Comparison of ENCODE assay signal across 7 mouse cellular contexts in genomic region chr9:73112919-73113906, GRCm38 (mm10). TPM values are rescaled to one million over a fixed set of nuclear protein-coding genes. Genes with fewer than 3 reads are reported as not detected.
DNase-seq lines count a peak whose midpoint lies in the region; ATAC-seq lines count a peak whose summit lies in the region.

TSS of gene Rsl24d1 (plus strand) at chr9:73113426.

- peaks cover 29% of the 10 kb centered on the region for H3K36me3 ChIP-seq in intestine, embryonic 14.5 days (ENCODE audit: control insufficient read depth, insufficient read depth, low read length)

- H3K27ac ChIP-seq in intestine, embryonic 14.5 days (ENCODE audit: low read depth), result peak within 1 kb of the TSS; percentile 70

- H3K4me1 ChIP-seq in intestine, embryonic 14.5 days (replicated peaks; ENCODE audit: control insufficient read depth, insufficient read depth, low read length), result peaks cover 7% of the 10 kb centered on the region

- H3K9me3 ChIP-seq in intestine, embryonic 14.5 days (ENCODE audit: control insufficient read depth, low read length), result no peaks in the 10 kb centered on the region

- intact Hi-C loops in left cerebral cortex, postnatal 14 days (cut with DNase I), result no loop called here

- H3K4me3 ChIP-seq in intestine, embryonic 14.5 days (ENCODE audit: low read depth, low read length), result peak within 1 kb of the TSS; percentile 98

- peak within 1 kb of the TSS; percentile 84 for H3K4me2 ChIP-seq in intestine, embryonic 14.5 days (ENCODE audit: low read length)

- DNase-seq in adrenal gland, adult 2 months, result peak; percentile 92
- peak; percentile 94 for DNase-seq in embryo, embryonic 11 days
- peak; percentile 73 for DNase-seq in gastrocnemius, postnatal 25 days
- DNase-seq in intestine, embryonic 14.5 days (ENCODE audit: low spot score), result peak; percentile 90
- peak; percentile 93 to 95 for DNase-seq in left cerebral cortex, postnatal 14 days (ENCODE audit: low spot score in 2 of 2)
- DNase-seq in mesoderm, embryonic 11.5 days (ENCODE audit: low read depth, low spot score), result peak; percentile 91
- DNase-seq in right cerebral cortex, postnatal 36 days (ENCODE audit: low spot score in 2 of 2), result peak; percentile 93 to 96

- peak; percentile 96 for ATAC-seq in intestine, embryonic 14.5 days (replicated peaks; ENCODE audit: low FRiP score, low TSS enrichment, low read depth)

- H3K9ac ChIP-seq in intestine, embryonic 14.5 days (ENCODE audit: low read length), result peak within 1 kb of the TSS; percentile 70

- no peaks in the 10 kb centered on the region for H3K27me3 ChIP-seq in intestine, embryonic 14.5 days (replicated peaks; ENCODE audit: control insufficient read depth, insufficient read depth, low read length)

- under 1% methylated on average over 64 of the region's 64 CpGs for WGBS in intestine, embryonic 14.5 days

RNA-seq across cellular contexts. Expression of gene Rsl24d1, which starts in this region (rescaled TPM):
- total RNA-seq in adrenal gland, adult 2 months (2021), result 10 to 100 TPM; 53.3 to 61.1 TPM
- 4.7 and 6.6 TPM in 2 replicates for polyA plus RNA-seq in adrenal gland, adult 2 months (2012; rRNA removed)
- total RNA-seq in gastrocnemius, postnatal 25 days (2021), result 10 to 100 TPM; 39.7 to 43.8 TPM
- polyA plus RNA-seq in intestine, embryonic 14.5 days (2014; fragmentation: Nextera tagmentation; extraction: Ambion mirVana), result 121 and 126 TPM in 2 replicates
- 10 to 100 TPM; 51.8 to 56.9 TPM for total RNA-seq in left cerebral cortex, postnatal 14 days (2021)

Comparison
In these comparisons a context has a peak if more than half of its experiments do, and no peak if none do; other contexts are left out.
1. Peak in every context shown above with its lines: DNase-seq, ATAC-seq, H3K4me3 ChIP-seq and H3K27ac ChIP-seq.
2. RNA of gene Rsl24d1 (polyA plus RNA-seq): 121 to 126 TPM in intestine, embryonic 14.5 days; 4.7 to 6.6 TPM in adrenal gland, adult 2 months; every median in the first group is over 10 times any median in the second.